Mouse (Mus musculus) forebrain, embryonic 14.5 days (tissue): Measurements from ENCODE around the gene Apol9b. TPM values are rescaled to one million over a fixed set of nuclear protein-coding genes. Genes with fewer than 3 reads are reported as not detected.
A peak's percentile ranks its signal among the peaks of the same experiment; 100 is the strongest.
"Not testable (repeated sequence)": the region's sequence is repeated elsewhere in the genome, so short reads cannot be mapped to it uniquely, and the experiment has no call there.

Experiments
- ATAC-seq: fragments of 200-750 bp; cut with Nextera tagmentation; 2 replicates; pipeline ENCODE4 v1.8.0; 2017; ENCODE audit warnings: mild to moderate bottlenecking, moderate library complexity
- DNase-seq: peaks from one replicate; pipeline ENCODE4 v3.0.0-alpha.2; 2015; ENCODE audit warnings: low spot score
- H3K27ac ChIP-seq: fragments of 300-500 bp; sonication (generic); 2 replicates; pipeline ENCODE4 v1.5.1; 2014; ENCODE audit warnings: low read depth, mild to moderate bottlenecking, control low read depth, low read length, moderate library complexity
- H3K27me3 ChIP-seq: fragments of 300-500 bp; sonication (generic); replicated peaks from 2 replicates; pipeline ENCODE4 v1.6.1; 2014; ENCODE audit warnings: low read length, control low read depth, mixed read lengths; ENCODE audit not compliant: control insufficient read depth, insufficient read depth
- H3K36me3 ChIP-seq: fragments of 300-500 bp; sonication (generic); 2 replicates; pipeline ENCODE4 v1.6.1; 2014; ENCODE audit warnings: low read length, control low read depth; ENCODE audit not compliant: control insufficient read depth, insufficient read depth
- H3K4me1 ChIP-seq: fragments of 300-500 bp; sonication (generic); 2 replicates; pipeline ENCODE4 v1.6.1; 2014; ENCODE audit warnings: antibody characterized with exemption, low read length, control low read depth; ENCODE audit not compliant: control insufficient read depth, insufficient read depth
- H3K4me2 ChIP-seq: fragments of 300-500 bp; sonication (generic); 2 replicates; pipeline ENCODE4 v1.6.1; 2014; ENCODE audit warnings: mild to moderate bottlenecking, control low read depth, low read length
- H3K4me3 ChIP-seq: fragments of 300-500 bp; sonication (generic); 2 replicates; pipeline ENCODE4 v1.5.1; 2014; ENCODE audit warnings: low read depth, low read length, control low read depth
- H3K9ac ChIP-seq: fragments of 300-500 bp; sonication (generic); 2 replicates; pipeline ENCODE4 v1.6.1; 2014; ENCODE audit warnings: mild to moderate bottlenecking, low read length, control low read depth, moderate library complexity
- H3K9me3 ChIP-seq: fragments of 300-500 bp; sonication (generic); replicated peaks from 2 replicates; pipeline ENCODE4 v1.6.1; 2016; ENCODE audit warnings: low read length, control low read depth, mixed read lengths; ENCODE audit not compliant: control insufficient read depth
- WGBS: fragments of 180-500 bp; shearing (Covaris S2); extraction: QIAGEN DNeasy Blood & Tissue Kit; methylation state at CpG from one replicate; pipeline ENCODE4 v1.1.7; 2014; 5-methylcytosine and 5-hydroxymethylcytosine counted together
- polyA plus RNA-seq: library from polyadenylated mRNA; unstranded; fragments of >200 nt; fragmentation: Nextera tagmentation; extraction: Ambion mirVana; gene quantifications from 2 replicates; pipeline ENCODE4 v1.2.1, GENCODE M21; 2014

The Apol9b gene
- polyA plus RNA-seq, 1 experiment from 2014 or later, result not detected

DNA sequence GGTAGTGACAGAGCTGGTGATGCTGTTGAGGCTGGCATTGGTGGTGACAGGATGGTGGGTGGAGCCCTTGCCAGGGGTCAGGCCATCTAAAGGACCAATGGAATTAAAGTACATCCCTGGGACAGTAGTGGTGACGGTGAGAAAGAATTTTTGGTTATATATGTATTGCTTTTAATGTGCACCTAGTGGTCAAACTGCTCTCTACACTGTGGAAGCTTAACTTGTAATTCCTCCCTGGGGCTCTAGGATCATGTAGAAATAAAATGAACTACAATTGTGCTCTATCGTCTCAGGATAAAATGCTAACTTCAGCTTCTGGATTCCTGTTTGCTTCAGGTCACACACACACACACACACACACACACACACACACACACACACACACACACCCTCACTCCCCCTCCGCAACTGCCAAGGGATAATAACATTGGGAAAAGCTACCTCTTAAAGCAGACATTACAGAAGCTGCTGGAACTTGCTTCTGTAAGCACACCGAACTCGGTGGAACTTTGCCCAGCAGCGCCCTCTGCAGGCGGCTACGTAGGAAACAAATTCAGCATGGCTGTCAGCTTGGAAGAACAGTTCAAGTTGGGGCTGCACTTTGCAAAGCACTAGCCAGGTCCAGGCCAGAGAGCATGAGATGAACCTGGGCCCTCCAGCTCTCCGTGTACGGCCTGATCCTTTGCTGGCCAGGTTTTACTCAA, 4.5 kb upstream of the Apol9b start:
- ATAC-seq, H3K4me1 ChIP-seq, H3K9ac ChIP-seq, DNase-seq, H3K27me3 ChIP-seq, H3K4me3 ChIP-seq, H3K36me3 ChIP-seq, H3K27ac ChIP-seq, H3K9me3 ChIP-seq, H3K4me2 ChIP-seq: not testable (repeated sequence)
- WGBS, result 14% methylated on average over 3 of the region's 10 CpGs

DNA sequence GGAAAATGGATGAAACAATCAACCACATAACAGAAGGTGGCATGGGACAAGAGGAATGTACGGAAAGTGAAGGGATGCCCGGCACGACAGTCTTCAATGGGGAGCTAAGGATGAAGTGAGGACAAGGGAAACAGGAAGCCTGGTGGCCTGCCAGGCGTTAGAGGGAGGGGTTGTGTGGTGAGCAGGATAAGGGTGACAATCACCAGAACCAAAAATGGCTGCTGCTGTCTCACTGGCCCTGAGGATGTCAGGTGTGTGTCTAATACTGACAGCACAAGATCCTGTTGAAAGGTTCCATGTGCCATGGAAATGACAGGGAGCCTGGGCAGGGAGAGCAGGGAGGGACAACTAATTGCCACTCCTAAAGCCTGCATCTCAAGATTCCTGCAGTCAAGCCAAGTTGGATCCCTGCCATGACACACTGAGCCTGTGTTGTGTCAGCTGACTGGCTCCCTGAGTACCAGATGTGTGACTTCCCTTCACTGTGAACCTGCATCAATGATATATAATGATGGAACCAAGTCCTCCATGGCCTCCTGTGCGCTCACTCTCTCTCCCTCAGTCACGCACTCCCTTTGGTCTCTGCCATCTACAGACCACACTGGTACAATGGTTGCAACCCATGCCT, 3.3 kb upstream of the Apol9b start:
- ATAC-seq, result not testable (repeated sequence)

DNA sequence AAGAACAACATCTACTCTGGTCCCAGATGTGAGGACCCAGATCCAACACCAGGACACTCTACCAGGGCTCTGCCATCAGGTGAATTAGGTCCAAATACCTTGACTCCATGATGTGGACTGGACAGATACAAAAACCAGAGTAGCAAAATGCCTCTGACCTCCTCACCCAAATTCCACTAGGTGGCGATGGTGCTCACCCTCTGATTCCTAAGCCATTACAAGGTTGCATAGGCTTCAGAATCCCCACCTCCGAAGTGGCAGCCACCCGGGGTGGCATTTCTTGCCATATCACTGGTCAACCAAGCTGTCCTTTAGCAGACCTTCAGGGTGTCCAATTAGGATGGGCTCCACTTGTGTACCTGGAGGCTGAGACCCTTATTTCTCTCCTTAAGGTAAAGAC, 1.7 kb upstream of the Apol9b start:
- H3K36me3 ChIP-seq, H3K9me3 ChIP-seq, ATAC-seq, H3K9ac ChIP-seq, H3K4me1 ChIP-seq, H3K27ac ChIP-seq, H3K4me2 ChIP-seq, H3K4me3 ChIP-seq, H3K27me3 ChIP-seq: not testable (repeated sequence)
- 3% methylated on average over 3 of the region's 3 CpGs for WGBS
- DNase-seq, result peak; percentile 13

More for the DNA sequence above, 3.3 kb upstream of the Apol9b start:
- not testable (repeated sequence) for H3K4me2 ChIP-seq, H3K36me3 ChIP-seq, H3K27me3 ChIP-seq, H3K27ac ChIP-seq, H3K4me3 ChIP-seq, H3K9ac ChIP-seq, H3K4me1 ChIP-seq, H3K9me3 ChIP-seq
- DNase-seq, result peak; percentile 52
- WGBS, result 84% methylated on average over 6 of the region's 6 CpGs

DNA sequence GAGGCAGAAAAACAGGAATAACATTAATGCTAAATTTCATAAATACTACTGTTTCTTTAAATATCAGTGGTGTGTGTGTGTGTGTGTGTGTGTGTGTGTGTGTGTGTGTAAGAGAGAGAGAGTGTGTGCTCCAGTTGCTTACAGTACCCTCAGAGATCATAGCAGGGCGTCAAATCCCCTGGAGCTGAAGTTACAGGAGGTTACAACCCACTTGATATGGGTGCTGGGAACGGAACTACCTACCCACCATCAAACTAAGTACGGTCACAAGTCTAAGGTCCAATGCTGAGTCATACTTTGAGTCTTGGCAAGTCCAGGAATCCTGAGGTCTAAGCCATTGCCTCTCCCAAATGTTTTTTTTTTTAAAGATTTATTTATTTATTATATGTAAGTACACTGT, 1.1 kb upstream of the Apol9b start:
- H3K4me1 ChIP-seq, H3K4me3 ChIP-seq, ATAC-seq, DNase-seq, H3K4me2 ChIP-seq, H3K27ac ChIP-seq, H3K27me3 ChIP-seq, H3K9me3 ChIP-seq, H3K36me3 ChIP-seq, H3K9ac ChIP-seq: not testable (repeated sequence)
- WGBS, result 87% methylated on average over 3 of the region's 3 CpGs

DNA sequence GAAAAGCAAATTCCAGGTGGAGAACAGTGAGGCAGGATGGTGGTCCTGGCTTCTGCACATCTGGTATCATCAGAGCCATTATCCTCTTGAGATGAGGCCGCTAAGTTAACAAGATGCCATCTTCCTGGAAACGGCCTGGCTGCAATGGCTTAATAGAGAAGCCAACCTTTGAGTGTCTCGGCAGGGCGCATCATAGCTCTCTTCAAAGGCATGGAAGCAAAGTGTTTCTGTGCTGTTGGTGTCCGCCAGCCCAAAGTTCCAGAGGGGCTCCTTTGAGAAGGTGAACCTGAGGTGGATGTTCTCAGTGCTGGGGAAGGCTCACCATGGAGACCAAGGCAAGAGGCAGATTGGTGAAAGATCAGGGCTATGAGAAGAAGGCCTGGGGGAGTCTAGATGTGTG, 2.8 kb downstream of the Apol9b start:
- Histone ChIP-seq H3K4me2 (no peak overlapping the region), H3K9ac (no peak overlapping the region), H3K27ac (no peak overlapping the region), H3K4me1 (no peaks in the 10 kb centered on the region), H3K9me3 (no peaks in the 10 kb centered on the region), H3K27me3 (no peaks in the 10 kb centered on the region), H3K4me3 (no peak overlapping the region), H3K36me3 (no peaks in the 10 kb centered on the region)
- ATAC-seq, result no peak
- WGBS, result 85% methylated on average over 5 of the region's 5 CpGs
- no peak for DNase-seq

DNA sequence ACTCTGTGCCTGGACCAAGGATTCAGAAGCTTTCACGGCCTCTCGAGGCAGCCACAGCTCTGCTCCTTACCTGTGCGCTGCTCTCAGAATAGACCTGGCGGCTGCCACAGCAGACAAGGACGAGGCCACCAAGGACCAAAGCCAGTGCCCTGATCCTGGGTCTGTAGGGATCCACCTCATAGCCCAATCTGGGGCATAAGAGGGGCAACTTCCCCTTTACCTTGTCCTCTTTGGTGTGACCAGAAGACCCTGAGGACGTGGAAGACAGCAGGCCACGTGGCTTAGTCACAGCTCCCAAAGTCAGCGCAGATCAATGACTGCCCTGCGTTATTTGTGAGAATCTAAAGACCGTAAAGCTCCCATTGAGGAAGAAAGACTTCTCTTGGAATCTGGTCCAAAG, 4.0 kb downstream of the Apol9b start:
- WGBS, result 80% methylated on average over 10 of the region's 10 CpGs

DNA sequence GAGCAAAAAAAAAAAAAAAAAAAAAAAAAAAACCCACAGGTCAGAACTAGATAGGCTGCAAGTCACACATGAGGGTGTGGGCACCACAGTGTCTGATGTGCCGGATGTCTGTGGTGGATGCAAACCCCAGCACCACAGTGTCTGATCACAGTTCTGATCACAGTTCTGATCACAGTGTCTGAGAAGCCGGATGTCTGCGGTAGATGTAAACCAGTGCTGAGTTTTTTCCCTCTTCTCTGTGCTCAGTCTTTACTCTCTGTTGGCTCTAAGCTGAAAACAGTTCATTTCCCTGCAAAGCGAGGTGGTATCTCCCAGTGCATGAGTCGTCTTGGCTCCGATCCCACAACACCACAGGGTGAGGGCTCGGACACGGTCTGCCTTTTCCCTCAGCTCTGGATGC, 4.5 kb downstream of the Apol9b start:
- not testable (repeated sequence) for DNase-seq, H3K36me3 ChIP-seq, H3K27ac ChIP-seq, H3K4me1 ChIP-seq, ATAC-seq, H3K4me2 ChIP-seq, H3K9ac ChIP-seq, H3K27me3 ChIP-seq, H3K9me3 ChIP-seq, H3K4me3 ChIP-seq
- 76% methylated on average over 8 of the region's 8 CpGs for WGBS

More for the DNA sequence above, 4.0 kb downstream of the Apol9b start:
- not testable (repeated sequence) for H3K4me3 ChIP-seq, H3K4me2 ChIP-seq, H3K4me1 ChIP-seq, H3K36me3 ChIP-seq, DNase-seq, H3K9ac ChIP-seq, H3K27ac ChIP-seq, ATAC-seq, H3K9me3 ChIP-seq, H3K27me3 ChIP-seq

DNA sequence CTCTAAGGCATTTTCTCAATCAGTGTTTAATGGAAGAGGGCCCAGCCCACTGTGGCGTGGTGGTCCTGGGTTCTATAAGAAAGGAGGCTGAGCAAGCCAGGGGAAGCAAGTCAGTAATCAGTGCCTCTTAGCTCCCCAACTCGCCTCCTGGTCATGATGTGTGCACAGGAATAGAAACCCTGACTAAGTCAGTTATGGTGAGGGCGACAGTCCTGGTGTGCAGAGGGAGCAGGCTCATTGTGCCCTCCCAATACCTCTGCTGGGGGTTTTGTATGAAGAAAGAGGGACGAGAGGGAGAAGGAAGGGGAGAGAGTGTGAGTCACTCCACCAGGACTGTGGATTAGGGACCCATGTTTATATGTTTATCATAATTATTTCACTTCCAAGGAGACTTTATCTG, 5.1 kb downstream of the Apol9b start:
- H3K4me3 ChIP-seq, result not testable (repeated sequence)

DNA sequence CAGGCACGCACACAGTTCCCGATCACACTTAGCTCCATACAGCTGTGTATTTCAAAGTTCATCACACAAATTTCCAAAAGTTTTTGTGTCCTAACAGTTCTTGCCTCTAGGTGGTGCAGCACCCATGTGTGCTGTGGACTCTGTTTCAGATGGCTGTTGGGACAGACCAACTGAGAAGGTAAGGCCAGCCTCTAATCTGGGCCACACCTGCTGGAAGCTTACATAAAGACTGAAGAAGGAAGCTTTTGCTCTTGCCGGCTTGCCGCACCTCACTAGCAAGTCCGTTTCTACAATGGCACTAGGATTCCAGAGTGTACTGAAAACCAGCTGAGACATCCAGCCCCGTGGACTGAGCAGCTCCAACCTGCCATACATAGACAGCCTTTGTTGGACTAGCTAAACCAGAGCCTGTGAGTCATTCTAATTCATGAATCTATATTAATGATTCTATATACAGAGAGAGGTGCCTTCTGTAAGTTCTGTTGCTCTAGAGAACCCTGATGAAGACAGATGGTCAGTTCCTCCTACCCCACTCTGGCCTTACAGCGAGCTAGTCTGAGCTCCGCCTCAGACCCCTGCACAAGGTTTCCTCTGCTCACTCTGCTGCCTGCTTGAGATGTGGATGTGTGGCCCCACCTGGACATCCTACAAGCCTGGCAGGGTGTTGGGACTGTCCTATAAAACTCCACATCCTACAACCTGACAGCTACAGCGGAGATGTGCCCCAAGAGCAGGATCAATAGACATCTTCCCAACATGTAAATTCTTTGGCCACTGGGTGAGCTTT, 11.9 kb downstream of the Apol9b start:
- 78% methylated on average over 9 of the region's 9 CpGs for WGBS
- DNase-seq, result no peak

More for the DNA sequence above, 5.1 kb downstream of the Apol9b start:
- ATAC-seq, H3K4me1 ChIP-seq, H3K27ac ChIP-seq, H3K9ac ChIP-seq, H3K36me3 ChIP-seq, H3K27me3 ChIP-seq, DNase-seq, H3K4me2 ChIP-seq, H3K9me3 ChIP-seq: not testable (repeated sequence)
- WGBS, result 45% methylated on average over 4 of the region's 4 CpGs

More for the DNA sequence above, 11.9 kb downstream of the Apol9b start:
- Histone ChIP-seq H3K9ac (no peak overlapping the region), H3K9me3 (no peaks in the 10 kb centered on the region), H3K27ac (no peak overlapping the region), H3K4me3 (no peak overlapping the region), H3K4me1 (no peaks in the 10 kb centered on the region), H3K27me3 (no peaks in the 10 kb centered on the region), H3K4me2 (no peak overlapping the region), H3K36me3 (no peaks in the 10 kb centered on the region)
- no peak for ATAC-seq
